8 mouse cellular contexts compared by ENCODE assay signal in the genomic region with DNA sequence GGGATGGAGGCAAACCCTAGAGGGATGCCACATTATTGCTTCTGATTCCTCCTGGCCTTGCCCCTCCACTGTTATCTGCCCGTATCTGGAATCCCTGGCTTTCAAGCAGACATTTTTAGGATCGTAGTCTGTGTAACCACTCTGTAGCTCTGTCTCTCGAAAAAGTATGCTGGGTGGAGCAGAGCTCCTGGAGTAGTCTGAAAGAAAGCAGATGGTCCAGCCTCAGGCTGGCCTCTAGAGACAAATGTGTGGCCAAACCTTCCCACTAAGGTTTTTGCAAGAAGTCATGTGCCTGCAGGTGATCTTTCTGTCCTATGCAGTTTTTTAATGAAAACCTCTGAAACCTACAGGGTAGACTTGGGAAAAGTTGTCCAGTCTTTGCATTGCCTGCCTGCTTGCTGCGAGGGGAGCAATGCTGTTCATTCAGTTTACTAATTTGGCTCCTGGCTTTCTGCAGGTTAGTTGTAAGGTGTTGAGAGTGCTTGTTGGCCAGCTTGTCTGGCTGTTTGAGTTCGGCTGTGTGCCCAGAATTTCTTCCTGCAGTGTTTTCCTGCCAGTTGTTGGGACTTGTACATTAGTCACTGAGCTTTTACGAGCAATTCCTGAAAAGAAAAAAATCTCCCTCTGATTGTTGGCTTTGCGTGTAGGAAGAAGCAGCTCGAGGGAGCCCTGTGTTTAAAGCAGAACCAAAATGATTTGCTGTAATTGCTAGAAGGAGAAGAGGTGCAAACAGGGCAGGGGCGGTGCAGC. TPM values are rescaled to one million over a fixed set of nuclear protein-coding genes. Genes with fewer than 3 reads are reported as not detected.
DNase-seq lines count a peak whose midpoint lies in the region; ATAC-seq lines count a peak whose summit lies in the region.

No protein-coding gene starts in this region.

- H3K9me3 ChIP-seq in midbrain, embryonic 12.5 days: peaks cover under 1% of the 10 kb centered on the region; the same call in 1 of the 2 replicates

- H3K27me3 ChIP-seq in midbrain, embryonic 12.5 days: 0 out of 2 replicates have a peak, but pooled peaks cover 3% of the 10 kb centered on the region

- no peak for ATAC-seq in midbrain, embryonic 12.5 days (ENCODE audit: low FRiP score, low read depth)

- 63% methylated on average over 9 of the region's 9 CpGs for WGBS in midbrain, embryonic 12.5 days

- no peaks in the 10 kb centered on the region for H3K36me3 ChIP-seq in midbrain, embryonic 12.5 days

- peaks cover 47% of the 10 kb centered on the region for H3K4me1 ChIP-seq in midbrain, embryonic 12.5 days

- H3K27ac ChIP-seq in midbrain, embryonic 12.5 days (replicated peaks): peak overlapping the region; percentile 95; the same call in 1 of the 2 replicates

- peak overlapping the region; percentile 89 for H3K9ac ChIP-seq in midbrain, embryonic 12.5 days (replicated peaks)

- peak; percentile 59 to 61 for DNase-seq in left cerebral cortex, adult 18-20 months (ENCODE audit: low spot score in 2 of 2)
- no peak for DNase-seq in left cerebral cortex, postnatal 4 days
- peak; percentile 48 to 56 for DNase-seq in cerebellum, postnatal 14 days
- DNase-seq in heart, postnatal 36 days: peak; percentile 24 to 30
- DNase-seq in layer of hippocampus, adult 9-11 months: peak; percentile 49
- no peak for DNase-seq in gastrocnemius, adult 18-20 months (ENCODE audit: low spot score)
- no peak for DNase-seq in embryo, embryonic 10 days (ENCODE audit: low spot score)

- H3K4me2 ChIP-seq in midbrain, embryonic 12.5 days (replicated peaks): peak overlapping the region; percentile 89

- intact Hi-C loops in left cerebral cortex, postnatal 4 days (cut with DNase I): no loop called here
- intact Hi-C loops in heart, postnatal 36 days (cut with DNase I): loop anchor here (2.0 kb wide), 2 partner anchors 26 to 36 kb away; partner anchors contain the start of gene Rimbp3

- peak overlapping the region; percentile 90 for H3K4me3 ChIP-seq in midbrain, embryonic 12.5 days

RNA-seq across cellular contexts. Expression of gene Hic2, which starts 1.7 kb away (rescaled TPM):
- 1 to 10 TPM; 5.3 to 6.1 TPM for total RNA-seq in left cerebral cortex, adult 18-20 months (2021)
- 10 to 100 TPM; 11.5 to 13.1 TPM for total RNA-seq in left cerebral cortex, postnatal 4 days (2021)
- 1 to 10 TPM; 2.2 to 2.3 TPM for total RNA-seq in heart, postnatal 36 days (2021)
- 15.3 and 18.6 TPM in 2 replicates for polyA plus RNA-seq in midbrain, embryonic 12.5 days (2016; fragmentation: Nextera tagmentation; extraction: Ambion mirVana)
- total RNA-seq in gastrocnemius, adult 18-20 months (2021): 1 to 10 TPM; 1.4 to 1.7 TPM

RNA-seq across cellular contexts. Expression of gene Rimbp3, which starts 26.7 kb away (rescaled TPM):
- 1 to 10 TPM; 1.8 to 2.0 TPM for total RNA-seq in left cerebral cortex, adult 18-20 months (2021)
- 1 to 10 TPM; 2.8 to 3.2 TPM for total RNA-seq in left cerebral cortex, postnatal 4 days (2021)
- under 1 TPM; 0.08 to 0.25 TPM for total RNA-seq in heart, postnatal 36 days (2021)
- polyA plus RNA-seq in midbrain, embryonic 12.5 days (2016; fragmentation: Nextera tagmentation; extraction: Ambion mirVana): 2.3 TPM in 2 replicates
- under 1 TPM; 0.05 to 0.07 TPM for total RNA-seq in gastrocnemius, adult 18-20 months (2021)

RNA-seq across cellular contexts. Expression of gene Ube2l3, which starts 32.6 kb away (rescaled TPM):
- total RNA-seq in left cerebral cortex, adult 18-20 months (2021): 100 to 1,000 TPM; 133 to 147 TPM
- total RNA-seq in left cerebral cortex, postnatal 4 days (2021): 100 to 1,000 TPM; 161 to 164 TPM
- 100 to 1,000 TPM; 110 to 125 TPM for total RNA-seq in heart, postnatal 36 days (2021)
- 371 TPM in 2 replicates for polyA plus RNA-seq in midbrain, embryonic 12.5 days (2016; fragmentation: Nextera tagmentation; extraction: Ambion mirVana)
- 100 to 1,000 TPM; 146 to 149 TPM for total RNA-seq in gastrocnemius, adult 18-20 months (2021)

RNA-seq across cellular contexts. Expression of gene Tmem191c, which starts 40.8 kb away (rescaled TPM):
- total RNA-seq in left cerebral cortex, adult 18-20 months (2021): 100 to 1,000 TPM in 1 of 2 experiments, 10 to 100 TPM in 1; 92.5 to 102 TPM
- 10 to 100 TPM; 78.9 to 82.4 TPM for total RNA-seq in left cerebral cortex, postnatal 4 days (2021)
- total RNA-seq in heart, postnatal 36 days (2021): 1 to 10 TPM; 2.1 to 2.4 TPM
- 18.4 and 22.8 TPM in 2 replicates for polyA plus RNA-seq in midbrain, embryonic 12.5 days (2016; fragmentation: Nextera tagmentation; extraction: Ambion mirVana)
- total RNA-seq in gastrocnemius, adult 18-20 months (2021): 1 to 10 TPM in 1 of 2 experiments, under 1 TPM in 1; 0.97 to 1.9 TPM

Comparison
In these comparisons a context has a peak if more than half of its experiments do, and no peak if none do; other contexts are left out.
1. DNase-seq: peak in left cerebral cortex, adult 18-20 months (2 of 2), cerebellum, postnatal 14 days (2 of 2), heart, postnatal 36 days (2 of 2) and layer of hippocampus, adult 9-11 months (single experiment); none in left cerebral cortex, postnatal 4 days (single experiment), gastrocnemius, adult 18-20 months (single experiment) and embryo, embryonic 10 days (single experiment).